Mouse (Mus musculus) embryonic fibroblast, embryonic 13.5 days (primary cell): Measurements from ENCODE around the gene Psmg4.

ENCODE experiments used
- CTCF ChIP-seq: IDR thresholded peaks from 2 replicates; pipeline ENCODE4 v1.5.1; 2011; ENCODE audit warnings: mild to moderate bottlenecking, control low read depth, low read length, moderate library complexity, borderline replicate concordance; ENCODE audit not compliant: insufficient read depth
- POLR2A ChIP-seq: IDR thresholded peaks from 2 replicates; pipeline ENCODE4 v1.6.1; 2011; ENCODE audit warnings: low read depth, mild to moderate bottlenecking, control low read depth, low read length, moderate library complexity

DNA sequence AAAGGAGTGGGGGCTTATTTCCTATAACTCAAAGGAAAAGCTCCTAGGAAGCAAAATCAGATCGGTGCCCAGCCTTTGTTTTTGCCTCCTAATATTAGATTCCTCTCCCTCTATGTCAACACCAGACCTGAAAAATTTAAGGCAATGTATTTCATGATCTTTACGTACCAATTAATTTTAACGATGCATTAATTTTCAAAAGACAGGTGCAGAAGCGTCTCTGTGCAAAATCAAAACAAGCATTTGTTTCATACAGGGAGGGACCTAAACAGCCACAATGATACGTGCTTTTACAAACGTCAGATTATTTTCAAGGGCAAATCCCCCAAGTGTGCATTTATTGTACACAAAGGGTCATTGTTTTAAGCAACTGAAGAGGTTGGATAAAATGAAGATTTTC, 29.9 kb upstream of the Psmg4 start:
- TF ChIP-seq POLR2A, result no peak
- no peak for TF ChIP-seq CTCF
